ENCODE assay signal across 19 mouse cellular contexts in genomic region chr1:42505048-42505729, GRCm38 (mm10).
DNase-seq lines count a peak whose midpoint lies in the region; ATAC-seq and TF ChIP-seq lines count a peak whose summit lies in the region.
"Had no signal": no experiment of that assay in that cellular context is flagged by ENCODE, and none has a peak within 500 bp of the region (broad histone marks: within the 10 kb centered on the region; RNA-seq: fewer than 3 reads in every experiment).

No protein-coding gene starts in this region.

- H3K36me3 ChIP-seq in midbrain, embryonic 11.5 days (ENCODE audit: control insufficient read depth, insufficient read depth, low read length) = no peaks in the 10 kb centered on the region
- no peaks in the 10 kb centered on the region for H3K36me3 ChIP-seq in midbrain, postnatal 0 days (ENCODE audit: insufficient read depth, low read length)
- H3K36me3 ChIP-seq: embryonic facial prominence, embryonic 10.5 days; forebrain, embryonic 15.5 days; heart, embryonic 15.5 days; hindbrain, embryonic 10.5 days had no signal

- peaks cover 4% of the 10 kb centered on the region; the same call in 1 of the 2 replicates for H3K4me1 ChIP-seq in midbrain, embryonic 11.5 days (ENCODE audit: control insufficient read depth, insufficient read depth, low read length)
- no peaks in the 10 kb centered on the region for H3K4me1 ChIP-seq in midbrain, postnatal 0 days (ENCODE audit: insufficient read depth, low read length)
- H3K4me1 ChIP-seq: embryonic facial prominence, embryonic 10.5 days; heart, embryonic 15.5 days; hindbrain, embryonic 10.5 days had no signal

- 80% methylated on average over 10 of the region's 10 CpGs for WGBS in midbrain, embryonic 11.5 days
- 63% methylated on average over 10 of the region's 10 CpGs for WGBS in midbrain, postnatal 0 days

- no peaks in the 10 kb centered on the region for H3K9me3 ChIP-seq in midbrain, embryonic 11.5 days (ENCODE audit: control insufficient read depth, low read length)
- H3K9me3 ChIP-seq in midbrain, postnatal 0 days (ENCODE audit: low read length) = no peaks in the 10 kb centered on the region
- H3K9me3 ChIP-seq: embryonic facial prominence, embryonic 10.5 days; forebrain, embryonic 15.5 days; heart, embryonic 15.5 days; hindbrain, embryonic 10.5 days had no signal

- H3K27me3 ChIP-seq in midbrain, embryonic 11.5 days (ENCODE audit: control insufficient read depth, insufficient read depth, low read length) = no peaks in the 10 kb centered on the region
- no peaks in the 10 kb centered on the region for H3K27me3 ChIP-seq in midbrain, postnatal 0 days (ENCODE audit: insufficient read depth, low read length)
- H3K27me3 ChIP-seq: forebrain, embryonic 15.5 days; heart, embryonic 15.5 days had no signal

- no peak overlapping the region for H3K9ac ChIP-seq in midbrain, embryonic 11.5 days (ENCODE audit: low read length)
- H3K9ac ChIP-seq in midbrain, postnatal 0 days (replicated peaks; ENCODE audit: low read length, poor library complexity, severe bottlenecking) = no peak overlapping the region
- H3K9ac ChIP-seq: forebrain, embryonic 15.5 days; heart, embryonic 15.5 days; hindbrain, embryonic 14.5 days had no signal

- no peak for TF ChIP-seq CTCF in midbrain, postnatal 0 days (IDR thresholded peaks at IDR 0.05)

- H3K27ac ChIP-seq in midbrain, embryonic 11.5 days (ENCODE audit: low read depth, low read length) = no peak overlapping the region
- H3K27ac ChIP-seq in midbrain, postnatal 0 days (ENCODE audit: low read depth, low read length) = no peak overlapping the region
- H3K27ac ChIP-seq: embryonic facial prominence, embryonic 10.5 days; forebrain, embryonic 15.5 days; heart, adult 2 months; heart, embryonic 15.5 days; hindbrain, embryonic 10.5 days; hindbrain, embryonic 14.5 days had no signal

- ATAC-seq in midbrain, embryonic 11.5 days (ENCODE audit: low FRiP score) = 0 out of 2 replicates have a peak, but pooled peaks have one; percentile 22
- ATAC-seq in midbrain, postnatal 0 days (ENCODE audit: low FRiP score) = no peak

- H3K4me2 ChIP-seq in midbrain, embryonic 11.5 days = no peak overlapping the region
- H3K4me2 ChIP-seq in midbrain, postnatal 0 days (ENCODE audit: low read depth, low read length, poor library complexity, severe bottlenecking) = no peak overlapping the region
- H3K4me2 ChIP-seq: forebrain, embryonic 15.5 days; heart, embryonic 11.5 days; heart, embryonic 15.5 days; hindbrain, embryonic 14.5 days had no signal

- peak; percentile 70 for DNase-seq in heart, adult 11 months
- DNase-seq in heart, postnatal 14 days = no peak
- peak; percentile 82 for DNase-seq in midbrain, embryonic 11.5 days (ENCODE audit: low spot score, missing footprints)
- no peak for DNase-seq in midbrain, postnatal 0 days (ENCODE audit: low spot score)
- DNase-seq in retina, embryonic 14.5 days (ENCODE audit: low spot score) = peak; percentile 17
- no peak for DNase-seq in adrenal gland, postnatal 25 days
- DNase-seq in layer of hippocampus, postnatal 10 days (ENCODE audit: low spot score in 2 of 2) = no peak
- DNase-seq: adrenal gland, postnatal 10 days; cerebellum, adult 18-20 months; cerebellum, adult 9-11 months; cerebellum, postnatal 36 days; gastrocnemius, postnatal 36 days; heart, adult 2 months had no signal

- intact Hi-C loops in heart, postnatal 14 days (cut with DNase I) = no loop called here

- no peak overlapping the region for H3K4me3 ChIP-seq in midbrain, embryonic 11.5 days (ENCODE audit: low read depth, low read length)
- no peak overlapping the region for H3K4me3 ChIP-seq in midbrain, postnatal 0 days (ENCODE audit: low read depth, low read length)
- H3K4me3 ChIP-seq: embryonic facial prominence, embryonic 10.5 days; forebrain, embryonic 15.5 days; heart, adult 2 months; heart, embryonic 15.5 days; hindbrain, embryonic 10.5 days had no signal

Comparison
In these comparisons a context has a peak if more than half of its experiments do, and no peak if none do; other contexts are left out.
1. DNase-seq: peak in heart, adult 11 months (single experiment), midbrain, embryonic 11.5 days (single experiment) and retina, embryonic 14.5 days (single experiment); none in heart, postnatal 14 days (0 of 2), midbrain, postnatal 0 days (single experiment), adrenal gland, postnatal 25 days (single experiment) and layer of hippocampus, postnatal 10 days (0 of 2).